Mouse (Mus musculus) kidney, postnatal 0 days (tissue): ENCODE data around the gene Rps2. TPM values are rescaled to one million over a fixed set of nuclear protein-coding genes. Genes with fewer than 3 reads are reported as not detected.

Experiments
- ATAC-seq: fragments of 200-750 bp; cut with Nextera tagmentation; replicated peaks from 2 replicates; pipeline ENCODE4 v1.8.0; 2017; ENCODE audit warnings: low read depth, moderate number of reproducible peaks, moderate TSS enrichment, moderate library complexity; ENCODE audit not compliant: low FRiP score
- DNase-seq: peaks from one replicate; pipeline ENCODE4 v3.0.0-alpha.2; 2016; ENCODE audit warnings: low spot score
- H3K27ac ChIP-seq: fragments of 300-500 bp; sonication (generic); 2 replicates; pipeline ENCODE4 v1.5.1; 2014; ENCODE audit warnings: mild to moderate bottlenecking
- H3K27me3 ChIP-seq: fragments of 300-500 bp; sonication (generic); 2 replicates; pipeline ENCODE4 v1.6.1; 2014; ENCODE audit warnings: low read length, mixed read lengths; ENCODE audit not compliant: insufficient read depth
- H3K36me3 ChIP-seq: fragments of 300-500 bp; sonication (generic); 2 replicates; pipeline ENCODE4 v1.6.1; 2014; ENCODE audit warnings: low read length, mixed read lengths; ENCODE audit not compliant: insufficient read depth
- H3K4me1 ChIP-seq: fragments of 300-500 bp; sonication (generic); replicated peaks from 2 replicates; pipeline ENCODE4 v1.6.1; 2014; ENCODE audit warnings: antibody characterized with exemption, low read length, mixed read lengths; ENCODE audit not compliant: insufficient read depth
- H3K4me2 ChIP-seq: fragments of 300-500 bp; sonication (generic); 2 replicates; pipeline ENCODE4 v1.6.1; 2014; ENCODE audit warnings: mild to moderate bottlenecking, low read length, moderate library complexity, mixed read lengths
- H3K4me3 ChIP-seq: fragments of 300-500 bp; sonication (generic); replicated peaks from 2 replicates; pipeline ENCODE4 v1.5.1; 2014; ENCODE audit warnings: low read depth, low read length
- H3K9ac ChIP-seq: fragments of 300-500 bp; sonication (generic); 2 replicates; pipeline ENCODE4 v1.6.1; 2014; ENCODE audit warnings: low read depth, low read length
- H3K9me3 ChIP-seq: fragments of 300-500 bp; sonication (generic); replicated peaks from 2 replicates; pipeline ENCODE4 v1.6.1; 2016; ENCODE audit warnings: low read length, inconsistent platforms, mixed read lengths
- CTCF ChIP-seq: IDR thresholded peaks from 2 replicates; pipeline ENCODE4 v1.5.1; 2016; ENCODE audit warnings: antibody characterized with exemption, low read depth, mild to moderate bottlenecking, moderate library complexity
- WGBS: fragments of 180-500 bp; shearing (Covaris S2); extraction: QIAGEN DNeasy Blood & Tissue Kit; methylation state at CpG from one replicate; pipeline ENCODE4 v1.1.7; 2014; 5-methylcytosine and 5-hydroxymethylcytosine counted together
- polyA plus RNA-seq: library from polyadenylated mRNA; unstranded; fragments of >200 nt; fragmentation: Nextera tagmentation; extraction: Ambion mirVana; gene quantifications from 2 replicates; pipeline ENCODE4 v1.2.1, GENCODE M21; 2015

Rps2 gene
- polyA plus RNA-seq, 1 experiment from 2014 or later = 1,460 TPM

GRCm38 (mm10) chr17:24735446-24735845, 17.5 kb downstream of the Rps2 start:
- Histone ChIP-seq H3K27me3 (no peaks in the 10 kb centered on the region), H3K9me3 (no peaks in the 10 kb centered on the region), H3K27ac (no peak overlapping the region; the same call in 1 of the 2 replicates), H3K4me3 (no peak overlapping the region), H3K4me2 (no peak overlapping the region), H3K4me1 (peaks cover 13% of the 10 kb centered on the region), H3K9ac (no peak overlapping the region), H3K36me3 (no peaks in the 10 kb centered on the region)
- TF ChIP-seq CTCF = no peak
- DNase-seq (no peak), ATAC-seq (no peak)
- WGBS = 92% methylated on average over 7 of the region's 7 CpGs

GRCm38 (mm10) chr17:24736330-24737051, 18.6 kb downstream of the Rps2 start, which contains the start of gene Msrb1:
Gene Msrb1 (plus strand): TSS chr17:24736642.
- H3K9ac ChIP-seq = peak within 1 kb of the TSS; percentile 70
- TF ChIP-seq CTCF = no peak
- DNase-seq (peak; percentile 100), ATAC-seq (peak; percentile 95)
- peak within 1 kb of the TSS; percentile 66 for H3K4me3 ChIP-seq
- H3K4me1 ChIP-seq = peaks cover 13% of the 10 kb centered on the region
- H3K9me3 ChIP-seq = no peaks in the 10 kb centered on the region
- no peaks in the 10 kb centered on the region for H3K27me3 ChIP-seq
- H3K4me2 ChIP-seq = peak within 1 kb of the TSS; percentile 94
- H3K36me3 ChIP-seq = no peaks in the 10 kb centered on the region
- under 1% methylated on average over 29 of the region's 29 CpGs for WGBS
- H3K27ac ChIP-seq = peak within 1 kb of the TSS; percentile 78

- H3K27ac ChIP-seq = peak overlapping the region; percentile 72; the same call in 1 of the 2 replicates
- H3K9ac ChIP-seq = peak overlapping the region; percentile 70
- 22% methylated on average over 8 of the region's 8 CpGs for WGBS
- H3K4me2 ChIP-seq = peak overlapping the region; percentile 94
- H3K36me3 ChIP-seq = no peaks in the 10 kb centered on the region
- H3K4me1 ChIP-seq = peaks cover 13% of the 10 kb centered on the region
- no peaks in the 10 kb centered on the region for H3K9me3 ChIP-seq
- ATAC-seq (no peak), DNase-seq (no peak)
- peak; percentile 32; the same call in 1 of the 2 replicates for TF ChIP-seq CTCF
- H3K4me3 ChIP-seq = peak overlapping the region; percentile 66
- H3K27me3 ChIP-seq = no peaks in the 10 kb centered on the region
Measured at GRCm38 (mm10) chr17:24737135-24737810, 19.4 kb downstream of the Rps2 start.

GRCm38 (mm10) chr17:24738238-24738637, 20.3 kb downstream of the Rps2 start:
- Histone ChIP-seq H3K27me3 (no peaks in the 10 kb centered on the region), H3K9ac (no peak overlapping the region), H3K36me3 (no peaks in the 10 kb centered on the region), H3K27ac (no peak overlapping the region), H3K9me3 (no peaks in the 10 kb centered on the region), H3K4me1 (peaks cover 13% of the 10 kb centered on the region), H3K4me3 (no peak overlapping the region), H3K4me2 (no peak overlapping the region)
- DNase-seq (no peak), ATAC-seq (no peak)
- no peak for TF ChIP-seq CTCF
- 74% methylated on average over 4 of the region's 4 CpGs for WGBS

GRCm38 (mm10) chr17:24739926-24740325, 22.0 kb downstream of the Rps2 start:
- H3K4me3 ChIP-seq = no peak overlapping the region
- H3K4me2 ChIP-seq = no peak overlapping the region
- H3K4me1 ChIP-seq = peaks cover 13% of the 10 kb centered on the region
- H3K36me3 ChIP-seq = no peaks in the 10 kb centered on the region
- WGBS = 87% methylated on average over 8 of the region's 8 CpGs
- no peak overlapping the region for H3K27ac ChIP-seq
- TF ChIP-seq CTCF = no peak
- H3K27me3 ChIP-seq = no peaks in the 10 kb centered on the region
- no peak overlapping the region for H3K9ac ChIP-seq
- DNase-seq = no peak
- no peak for ATAC-seq
- H3K9me3 ChIP-seq = no peaks in the 10 kb centered on the region

GRCm38 (mm10) chr17:24742307-24742706, 24.4 kb downstream of the Rps2 start:
- DNase-seq = no peak

More at GRCm38 (mm10) chr17:24742307-24742706, 24.4 kb downstream of the Rps2 start:
- ATAC-seq = no peak
- Histone ChIP-seq H3K4me3 (no peak overlapping the region), H3K4me1 (peaks cover 1% of the 10 kb centered on the region; the same call in 1 of the 2 replicates), H3K9ac (no peak overlapping the region), H3K9me3 (no peaks in the 10 kb centered on the region), H3K27ac (no peak overlapping the region), H3K4me2 (no peak overlapping the region), H3K27me3 (no peaks in the 10 kb centered on the region), H3K36me3 (no peaks in the 10 kb centered on the region)
- TF ChIP-seq CTCF = no peak
- 76% methylated on average over 8 of the region's 8 CpGs for WGBS
